In the genomic region with DNA sequence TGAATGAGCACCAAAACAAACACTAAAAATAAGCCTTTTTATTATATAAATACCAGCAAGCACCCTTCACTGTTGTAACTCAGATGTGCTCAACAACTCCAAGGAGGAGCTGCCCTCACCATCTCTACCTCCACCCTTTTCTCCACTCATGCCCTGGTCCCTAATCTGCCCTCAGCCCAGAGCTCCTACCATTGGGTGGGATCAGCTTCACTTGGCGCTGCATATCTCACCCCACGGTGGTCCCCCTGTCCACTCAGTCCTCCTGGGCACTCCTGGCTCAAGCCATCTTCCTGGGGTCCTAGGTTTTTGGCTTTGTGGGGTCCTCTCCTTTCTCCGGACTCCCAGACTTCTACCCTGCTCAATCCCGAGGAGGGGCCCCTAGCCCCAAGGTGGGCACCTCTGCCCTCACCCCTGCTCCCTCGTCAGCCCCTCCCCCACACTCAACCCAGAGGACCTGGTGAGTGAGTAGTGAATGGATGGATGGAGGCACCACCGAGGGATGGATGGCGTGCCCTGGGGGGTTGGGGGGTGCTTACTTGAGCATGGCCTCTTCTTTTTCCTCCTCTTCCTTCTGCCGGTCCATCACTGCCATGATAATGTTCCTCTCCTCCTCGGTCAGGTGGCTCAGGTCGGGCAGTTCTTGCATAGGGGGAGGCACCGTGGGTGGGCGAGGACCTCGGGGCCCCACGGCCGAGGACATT, we compare ENCODE assay signal across 8 mouse cellular contexts. TPM values are rescaled to one million over a fixed set of nuclear protein-coding genes. Genes with fewer than 3 reads are reported as not detected.
DNase-seq lines count a peak whose midpoint lies in the region; ATAC-seq and TF ChIP-seq lines count a peak whose summit lies in the region.

No protein-coding gene starts in this region.

- peak; percentile 56 for ATAC-seq in lung, embryonic 15.5 days (ENCODE audit: borderline replicate concordance, extremely low read depth, low FRiP score, low TSS enrichment)
- ATAC-seq in forebrain, postnatal 0 days: peak; percentile 21
- peak; percentile 57 for ATAC-seq in midbrain, embryonic 16.5 days

- TF ChIP-seq CTCF in forebrain, postnatal 0 days (IDR thresholded peaks at IDR 0.05; ENCODE audit: low read depth): no peak

- H3K27ac ChIP-seq in lung, embryonic 15.5 days: no peak overlapping the region
- peak overlapping the region; percentile 92 for H3K27ac ChIP-seq in forebrain, postnatal 0 days (ENCODE audit: low read depth, low read length)
- peak overlapping the region; percentile 95 for H3K27ac ChIP-seq in midbrain, embryonic 16.5 days (ENCODE audit: low read length)

- H3K4me3 ChIP-seq in lung, embryonic 15.5 days: peak overlapping the region; percentile 67
- peak overlapping the region; percentile 92 for H3K4me3 ChIP-seq in forebrain, postnatal 0 days (ENCODE audit: low read depth, low read length)
- H3K4me3 ChIP-seq in midbrain, embryonic 16.5 days (ENCODE audit: low read depth, low read length): peak overlapping the region; percentile 88

- H3K9me3 ChIP-seq in lung, embryonic 15.5 days: no peaks in the 10 kb centered on the region
- no peaks in the 10 kb centered on the region for H3K9me3 ChIP-seq in forebrain, postnatal 0 days (ENCODE audit: low read length)
- H3K9me3 ChIP-seq in midbrain, embryonic 16.5 days (replicated peaks; ENCODE audit: control insufficient read depth, low read length, poor library complexity, severe bottlenecking): no peaks in the 10 kb centered on the region

- peak overlapping the region; percentile 50 for H3K9ac ChIP-seq in lung, embryonic 15.5 days
- H3K9ac ChIP-seq in forebrain, postnatal 0 days: peak overlapping the region; percentile 95
- H3K9ac ChIP-seq in midbrain, embryonic 16.5 days (ENCODE audit: low read depth, low read length): peak overlapping the region; percentile 96

- peaks cover 11% of the 10 kb centered on the region for H3K4me1 ChIP-seq in lung, embryonic 15.5 days
- peaks cover 19% of the 10 kb centered on the region for H3K4me1 ChIP-seq in forebrain, postnatal 0 days (ENCODE audit: insufficient read depth)
- peaks cover 21% of the 10 kb centered on the region for H3K4me1 ChIP-seq in midbrain, embryonic 16.5 days (ENCODE audit: control insufficient read depth, insufficient read depth, low read length)

- H3K36me3 ChIP-seq in lung, embryonic 15.5 days: no peaks in the 10 kb centered on the region
- H3K36me3 ChIP-seq in forebrain, postnatal 0 days (ENCODE audit: insufficient read depth): no peaks in the 10 kb centered on the region
- H3K36me3 ChIP-seq in midbrain, embryonic 16.5 days (ENCODE audit: control insufficient read depth, insufficient read depth, low read length): no peaks in the 10 kb centered on the region

- DNase-seq in lung, postnatal 25 days (ENCODE audit: low spot score): no peak
- DNase-seq in cerebellum, postnatal 10 days: peak; percentile 77 to 79
- DNase-seq in forebrain, postnatal 0 days: peak; percentile 6
- peak; percentile 17 to 61 for DNase-seq in left cerebral cortex, postnatal 10 days (ENCODE audit: extremely low spot score in 1 of 2, low spot score in 2 of 2)
- DNase-seq in spleen, postnatal 4 days (ENCODE audit: low spot score in 2 of 2): no peak
- DNase-seq in MN1 (ENCODE audit: low spot score): no peak

- WGBS in lung, embryonic 15.5 days: 6% methylated on average over 15 of the region's 15 CpGs
- WGBS in forebrain, postnatal 0 days: 4% methylated on average over 15 of the region's 15 CpGs
- 4% methylated on average over 11 of the region's 15 CpGs for WGBS in midbrain, embryonic 16.5 days

- peak overlapping the region; percentile 94 for H3K4me2 ChIP-seq in lung, embryonic 15.5 days
- H3K4me2 ChIP-seq in forebrain, postnatal 0 days (ENCODE audit: low read depth): peak overlapping the region; percentile 83
- peak overlapping the region; percentile 55 for H3K4me2 ChIP-seq in midbrain, embryonic 16.5 days (ENCODE audit: low read length)

- intact Hi-C loops in left cerebral cortex, postnatal 10 days (cut with DNase I): loop anchor here (5.0 to 10.0 kb wide), 3 partner anchors 180 to 330 kb away; no protein-coding TSS in a partner anchor

- H3K27me3 ChIP-seq in lung, embryonic 15.5 days: peaks cover 11% of the 10 kb centered on the region; the same call in 1 of the 2 replicates
- no peaks in the 10 kb centered on the region for H3K27me3 ChIP-seq in forebrain, postnatal 0 days (ENCODE audit: insufficient read depth, low read length)
- H3K27me3 ChIP-seq in midbrain, embryonic 16.5 days (ENCODE audit: control insufficient read depth, insufficient read depth, low read depth, low read length): no peaks in the 10 kb centered on the region

RNA-seq across cellular contexts. Expression of a gene that starts 0.6 kb away (rescaled TPM):
- polyA plus RNA-seq in lung, embryonic 15.5 days (2015; fragmentation: Nextera tagmentation; extraction: Ambion mirVana): 2.2 and 3.2 TPM in 2 replicates
- total RNA-seq in forebrain, postnatal 0 days (2014; rRNA removed): 51.2 and 57.1 TPM in 2 replicates
- 7.9 and 18.6 TPM in 2 replicates for polyA plus RNA-seq in forebrain, postnatal 0 days (2015; fragmentation: Nextera tagmentation; extraction: Ambion mirVana)
- 100 to 1,000 TPM; 245 to 247 TPM for total RNA-seq in left cerebral cortex, postnatal 10 days (2021)
- polyA plus RNA-seq in midbrain, embryonic 16.5 days (2015; fragmentation: Nextera tagmentation; extraction: Ambion mirVana): 18.4 and 19.7 TPM in 2 replicates

Comparison
In these comparisons a context has a peak if more than half of its experiments do, and no peak if none do; other contexts are left out.
1. DNase-seq: peak in cerebellum, postnatal 10 days (2 of 2), forebrain, postnatal 0 days (single experiment) and left cerebral cortex, postnatal 10 days (2 of 2); none in lung, postnatal 25 days (single experiment), spleen, postnatal 4 days (0 of 2) and MN1 (single experiment).
2. Peak in every context shown above with its lines, with median percentiles within 50 percentile points of each other: ATAC-seq, H3K4me2 ChIP-seq, H3K4me3 ChIP-seq and H3K9ac ChIP-seq.